Mouse (Mus musculus) mouse trophoblast stem cell (cell line): ENCODE data around the gene Ccl7.

ENCODE experiments used
- in situ Hi-C, 2 experiments: fragments of 300-500 bp; cut with MseI, MboI; formaldehyde crosslinking; loops; 2 replicates in 1 of 2; 3 replicates in 1 of 2; pipeline ENCODE4 v1.15.1; 2025

Ccl7 gene

GRCm38 (mm10) chr11:82034446-82034845 is 11.1 kb upstream of the Ccl7 start:
- in situ Hi-C loops = no loop called here

- in situ Hi-C loops = no loop called here
These were observed 10.2 kb upstream of the Ccl7 start, which contains the start of gene Ccl2 for GRCm38 (mm10) chr11:82035356-82035755. Ccl2 (plus strand) TSS chr11:82035571.

GRCm38 (mm10) chr11:82035857-82036256 is 9.7 kb upstream of the Ccl7 start:
- in situ Hi-C loops = no loop called here

GRCm38 (mm10) chr11:82038535-82038934 is 7.0 kb upstream of the Ccl7 start, which contains the start of gene Gm17268:
Gm17268 (minus strand) TSS chr11:82038562.
- in situ Hi-C loops = no loop called here

GRCm38 (mm10) chr11:82039132-82039660 is 6.3 kb upstream of the Ccl7 start:
- in situ Hi-C loops = no loop called here

GRCm38 (mm10) chr11:82041671-82042080 is 3.8 kb upstream of the Ccl7 start:
- in situ Hi-C loops = no loop called here

GRCm38 (mm10) chr11:82047746-82048415 is 2.4 kb downstream of the Ccl7 start:
- in situ Hi-C loops = loop anchor here (5.0 kb wide), 2 partner anchors 51 to 129 kb away; no protein-coding TSS in a partner anchor

- in situ Hi-C loops = loop anchor here in 1 of 2 experiments (5.0 kb wide), 1 partner anchor 123 kb away; no protein-coding TSS in a partner anchor
These were observed 8.3 kb downstream of the Ccl7 start for GRCm38 (mm10) chr11:82053849-82054248.

GRCm38 (mm10) chr11:82057646-82058045 is 12.1 kb downstream of the Ccl7 start, which contains the start of gene Ccl11:
Ccl11 (plus strand) TSS chr11:82057823.
- in situ Hi-C loops = no loop called here

- in situ Hi-C loops = no loop called here
These were observed 16.7 kb downstream of the Ccl7 start for GRCm38 (mm10) chr11:82062226-82062625.

- in situ Hi-C loops = no loop called here
These were observed 17.9 kb downstream of the Ccl7 start for GRCm38 (mm10) chr11:82063454-82063853.

- in situ Hi-C loops = no loop called here
These were observed 21.6 kb downstream of the Ccl7 start for GRCm38 (mm10) chr11:82066953-82067571.

GRCm38 (mm10) chr11:82071076-82071475 is 25.6 kb downstream of the Ccl7 start:
- in situ Hi-C loops = no loop called here

- in situ Hi-C loops = no loop called here
These were observed 26.9 kb downstream of the Ccl7 start for GRCm38 (mm10) chr11:82072374-82072773.

GRCm38 (mm10) chr11:82072984-82073383 is 27.5 kb downstream of the Ccl7 start:
- in situ Hi-C loops = no loop called here

GRCm38 (mm10) chr11:82073686-82074085 is 28.2 kb downstream of the Ccl7 start:
- in situ Hi-C loops = no loop called here

- in situ Hi-C loops = no loop called here
These were observed 31.5 kb downstream of the Ccl7 start for GRCm38 (mm10) chr11:82077031-82077430.

GRCm38 (mm10) chr11:82078136-82078730 is 32.7 kb downstream of the Ccl7 start:
- in situ Hi-C loops = no loop called here

GRCm38 (mm10) chr11:82080865-82081264 is 35.4 kb downstream of the Ccl7 start:
- in situ Hi-C loops = no loop called here

GRCm38 (mm10) chr11:82084360-82084759 is 38.8 kb downstream of the Ccl7 start:
- in situ Hi-C loops = no loop called here
